Mouse (Mus musculus) heart, postnatal 0 days (tissue): ENCODE measurements around the gene Insl3. TPM values are rescaled to one million over a fixed set of nuclear protein-coding genes. Genes with fewer than 3 reads are reported as not detected.
"Not testable (repeated sequence)": the region's sequence is repeated elsewhere in the genome, so short reads cannot be mapped to it uniquely, and the experiment has no call there.

Source experiments
- ATAC-seq: fragments of 200-750 bp; cut with Nextera tagmentation; 2 replicates; pipeline ENCODE4 v1.8.0; 2017; ENCODE audit warnings: low read depth, moderate number of reproducible peaks, moderate library complexity; ENCODE audit not compliant: insufficient read depth
- DNase-seq: peaks from one replicate; pipeline ENCODE4 v3.0.0-alpha.2; 2016; ENCODE audit warnings: low spot score
- H3K27ac ChIP-seq: fragments of 300-500 bp; sonication (generic); 2 replicates; pipeline ENCODE4 v1.5.1; 2014; ENCODE audit warnings: low read depth, mild to moderate bottlenecking
- H3K27me3 ChIP-seq: fragments of 300-500 bp; sonication (generic); 2 replicates; pipeline ENCODE4 v1.6.1; 2014; ENCODE audit warnings: low read length, mixed read lengths; ENCODE audit not compliant: control insufficient read depth, insufficient read depth
- H3K36me3 ChIP-seq: fragments of 300-500 bp; sonication (generic); replicated peaks from 2 replicates; pipeline ENCODE4 v1.6.1; 2014; ENCODE audit warnings: low read length, mixed read lengths; ENCODE audit not compliant: control insufficient read depth, insufficient read depth
- H3K4me1 ChIP-seq: fragments of 300-500 bp; sonication (generic); 2 replicates; pipeline ENCODE4 v1.6.1; 2014; ENCODE audit warnings: antibody characterized with exemption; ENCODE audit not compliant: control insufficient read depth, insufficient read depth
- H3K4me2 ChIP-seq: fragments of 300-500 bp; sonication (generic); 2 replicates; pipeline ENCODE4 v1.6.1; 2014; ENCODE audit warnings: low read depth, mild to moderate bottlenecking, low read length, moderate library complexity
- H3K4me3 ChIP-seq: fragments of 300-500 bp; sonication (generic); 2 replicates; pipeline ENCODE4 v1.5.1; 2014; ENCODE audit warnings: low read depth, low read length
- H3K9ac ChIP-seq: fragments of 300-500 bp; sonication (generic); replicated peaks from 2 replicates; pipeline ENCODE4 v1.6.1; 2014; ENCODE audit warnings: low read depth, low read length, mixed read lengths
- H3K9me3 ChIP-seq: fragments of 300-500 bp; sonication (generic); replicated peaks from 2 replicates; pipeline ENCODE4 v1.6.1; 2016; ENCODE audit warnings: low read length; ENCODE audit not compliant: control insufficient read depth
- CTCF ChIP-seq: IDR thresholded peaks from 2 replicates; pipeline ENCODE4 v1.5.1; 2016; ENCODE audit warnings: antibody characterized with exemption, control low read depth, low read depth
- EP300 ChIP-seq: IDR thresholded peaks from 2 replicates; pipeline ENCODE4 v1.6.1; 2016; ENCODE audit warnings: antibody characterized with exemption, low read depth
- WGBS: fragments of 180-500 bp; shearing (Covaris S2); extraction: QIAGEN DNeasy Blood & Tissue Kit; methylation state at CpG from one replicate; pipeline ENCODE4 v1.1.7; 2014; 5-methylcytosine and 5-hydroxymethylcytosine counted together
- polyA plus RNA-seq: library from polyadenylated mRNA; unstranded; fragments of >200 nt; fragmentation: Nextera tagmentation; extraction: Ambion mirVana; gene quantifications from 2 replicates; pipeline ENCODE4 v1.2.1, GENCODE M21; 2015
- total RNA-seq: library from RNA; depleted of rRNA; stranded (reverse); fragments of >200 nt; gene quantifications from 2 replicates; pipeline ENCODE4 v1.2.3, GENCODE M21; 2014; ENCODE audit warnings: low replicate concordance

The Insl3 gene
- total and polyA plus RNA-seq, 2 experiments from 2014 or later: 1.5 TPM; not detected in 1

GRCm38 (mm10) chr8:71702923-71703322 is 13.9 kb downstream of the Insl3 start:
- Histone ChIP-seq H3K4me2 (no peak overlapping the region), H3K4me1 (no peaks in the 10 kb centered on the region), H3K36me3 (no peaks in the 10 kb centered on the region), H3K27me3 (peaks cover 57% of the 10 kb centered on the region), H3K27ac (no peak overlapping the region), H3K9me3 (no peaks in the 10 kb centered on the region), H3K4me3 (no peak overlapping the region), H3K9ac (no peak overlapping the region)
- TF ChIP-seq CTCF (no peak), EP300 (no peak)
- DNase-seq (no peak), ATAC-seq (no peak)
- 71% methylated on average over 3 of the region's 3 CpGs for WGBS

GRCm38 (mm10) chr8:71703400-71703799 is 14.4 kb downstream of the Insl3 start:
- H3K27me3 ChIP-seq: peaks cover 61% of the 10 kb centered on the region
- H3K4me3 ChIP-seq, ATAC-seq, H3K9ac ChIP-seq, H3K4me1 ChIP-seq, H3K4me2 ChIP-seq, H3K27ac ChIP-seq, DNase-seq, H3K9me3 ChIP-seq, H3K36me3 ChIP-seq: not testable (repeated sequence)

- peaks cover 43% of the 10 kb centered on the region; the same call in 1 of the 2 replicates for H3K27me3 ChIP-seq
- ATAC-seq (no peak), DNase-seq (no peak)
- TF ChIP-seq CTCF: peak; percentile 58
- TF ChIP-seq EP300: no peak
- no peaks in the 10 kb centered on the region for H3K9me3 ChIP-seq
- 37% methylated on average over 8 of the region's 8 CpGs for WGBS
- no peak overlapping the region for H3K4me2 ChIP-seq
- H3K4me3 ChIP-seq: no peak overlapping the region
- H3K27ac ChIP-seq: no peak overlapping the region
- no peak overlapping the region for H3K9ac ChIP-seq
- H3K36me3 ChIP-seq: no peaks in the 10 kb centered on the region
- H3K4me1 ChIP-seq: no peaks in the 10 kb centered on the region
Observed at GRCm38 (mm10) chr8:71707874-71708273, 18.9 kb downstream of the Insl3 start.

GRCm38 (mm10) chr8:71709134-71709799 is 20.3 kb downstream of the Insl3 start:
- no peaks in the 10 kb centered on the region for H3K9me3 ChIP-seq
- no peak for DNase-seq
- ATAC-seq: no peak
- H3K4me1 ChIP-seq: no peaks in the 10 kb centered on the region
- no peaks in the 10 kb centered on the region for H3K36me3 ChIP-seq
- 34% methylated on average over 25 of the region's 25 CpGs for WGBS
- peaks cover 37% of the 10 kb centered on the region; the same call in 1 of the 2 replicates for H3K27me3 ChIP-seq
- H3K9ac ChIP-seq: no peak overlapping the region
- TF ChIP-seq EP300 (no peak), CTCF (no peak)
- H3K4me2 ChIP-seq: peak overlapping the region; percentile 39; the same call in 1 of the 2 replicates
- H3K4me3 ChIP-seq: no peak overlapping the region
- H3K27ac ChIP-seq: no peak overlapping the region

DNA sequence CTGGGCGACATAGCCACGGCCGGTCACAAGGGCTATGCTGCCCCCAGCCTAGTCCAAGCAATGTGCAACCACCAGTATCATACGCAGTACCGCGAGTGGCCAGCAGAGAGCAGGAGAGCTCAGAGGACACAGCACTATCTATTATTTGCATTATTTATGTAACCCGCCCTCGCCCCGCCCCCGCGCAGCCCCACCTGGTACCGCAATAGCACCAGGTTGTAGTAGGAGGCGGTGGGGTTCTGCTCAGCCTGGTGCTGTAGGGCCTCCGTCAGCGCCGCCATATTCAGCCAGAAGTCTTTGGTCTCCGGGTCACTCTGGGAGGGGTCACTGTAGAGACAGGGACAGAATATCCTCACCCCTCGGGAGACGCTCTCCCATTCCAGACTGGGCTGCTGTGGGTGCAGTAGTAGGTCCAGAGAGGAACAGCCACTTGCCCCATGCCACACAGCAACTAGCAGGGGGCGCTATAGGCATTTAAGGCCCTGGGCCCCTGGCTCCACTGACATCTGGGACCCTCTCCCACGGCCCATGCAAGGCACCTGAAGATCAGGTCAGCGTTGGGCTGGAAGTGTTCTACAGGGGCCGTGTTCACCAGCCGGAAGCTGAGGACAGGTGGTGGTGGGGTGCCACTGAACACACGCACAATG is 20.9 kb downstream of the Insl3 start:
- DNase-seq (no peak), ATAC-seq (peak; percentile 64; the same call in 1 of the 2 replicates)
- Histone ChIP-seq H3K9me3 (no peaks in the 10 kb centered on the region), H3K4me3 (no peak overlapping the region), H3K36me3 (no peaks in the 10 kb centered on the region), H3K27me3 (peaks cover 36% of the 10 kb centered on the region; the same call in 1 of the 2 replicates), H3K27ac (no peak overlapping the region), H3K4me1 (no peaks in the 10 kb centered on the region), H3K4me2 (peak overlapping the region; percentile 39), H3K9ac (no peak overlapping the region)
- 24% methylated on average over 25 of the region's 25 CpGs for WGBS
- TF ChIP-seq EP300 (no peak), CTCF (peak; percentile 87)

DNA sequence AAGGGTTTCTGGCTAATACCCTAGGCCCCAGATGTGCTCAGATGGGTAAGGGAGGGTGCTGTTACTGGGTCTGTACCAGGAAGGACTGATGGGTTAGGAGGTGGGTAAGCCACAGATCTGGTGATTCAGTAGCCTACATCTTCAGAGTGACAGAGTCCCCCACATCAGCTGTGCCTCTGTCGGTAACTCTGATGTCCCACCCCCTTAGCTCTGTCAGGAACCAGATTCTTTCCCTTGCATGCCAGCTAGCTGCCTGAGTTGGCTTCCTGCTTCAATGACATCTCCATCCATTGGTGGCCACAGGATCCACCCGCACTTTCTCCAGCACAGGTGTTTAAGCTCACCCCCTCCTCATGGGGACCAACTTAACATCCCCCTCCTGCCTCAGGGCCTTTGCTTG is 22.6 kb downstream of the Insl3 start:
- ATAC-seq: no peak
- TF ChIP-seq EP300 (no peak), CTCF (no peak)
- Histone ChIP-seq H3K4me3 (no peak overlapping the region), H3K36me3 (no peaks in the 10 kb centered on the region), H3K4me1 (no peaks in the 10 kb centered on the region), H3K27ac (no peak overlapping the region), H3K9ac (no peak overlapping the region), H3K4me2 (no peak overlapping the region), H3K27me3 (peaks cover 36% of the 10 kb centered on the region; the same call in 1 of the 2 replicates), H3K9me3 (no peaks in the 10 kb centered on the region)
- no peak for DNase-seq
- 62% methylated on average over 2 of the region's 2 CpGs for WGBS
